Mouse (Mus musculus) intestine, postnatal 0 days (tissue): ENCODE results near the gene Arid5b. TPM values are rescaled to one million over a fixed set of nuclear protein-coding genes. Genes with fewer than 3 reads are reported as not detected.

Source experiments
- ATAC-seq: fragments of 200-750 bp; cut with Nextera tagmentation; 2 replicates; pipeline ENCODE4 v1.8.0; 2017; ENCODE audit warnings: mild to moderate bottlenecking, moderate TSS enrichment, moderate library complexity
- H3K27ac ChIP-seq: fragments of 300-500 bp; sonication (generic); 2 replicates; pipeline ENCODE4 v1.5.1; 2014; ENCODE audit warnings: mild to moderate bottlenecking, low read depth, low read length, moderate library complexity
- H3K27me3 ChIP-seq: fragments of 300-500 bp; sonication (generic); replicated peaks from 2 replicates; pipeline ENCODE4 v1.6.1; 2014; ENCODE audit warnings: low read length, mixed read lengths; ENCODE audit not compliant: control insufficient read depth, insufficient read depth
- H3K36me3 ChIP-seq: fragments of 300-500 bp; sonication (generic); 2 replicates; pipeline ENCODE4 v1.6.1; 2014; ENCODE audit warnings: mild to moderate bottlenecking, moderate library complexity; ENCODE audit not compliant: control insufficient read depth, insufficient read depth
- H3K4me1 ChIP-seq: fragments of 300-500 bp; sonication (generic); replicated peaks from 2 replicates; pipeline ENCODE4 v1.6.1; 2014; ENCODE audit warnings: antibody characterized with exemption, low read length, mixed read lengths; ENCODE audit not compliant: control insufficient read depth, insufficient read depth
- H3K4me2 ChIP-seq: fragments of 300-500 bp; sonication (generic); replicated peaks from 2 replicates; pipeline ENCODE4 v1.6.1; 2014; ENCODE audit warnings: low read depth, mild to moderate bottlenecking, moderate library complexity
- H3K4me3 ChIP-seq: fragments of 300-500 bp; sonication (generic); 2 replicates; pipeline ENCODE4 v1.5.1; 2014; ENCODE audit warnings: low read depth, low read length
- H3K9ac ChIP-seq: fragments of 300-500 bp; sonication (generic); 2 replicates; pipeline ENCODE4 v1.6.1; 2014; ENCODE audit warnings: mild to moderate bottlenecking, low read depth, low read length
- H3K9me3 ChIP-seq: fragments of 300-500 bp; sonication (generic); 2 replicates; pipeline ENCODE4 v1.6.1; 2016; ENCODE audit warnings: mixed run types; ENCODE audit not compliant: control insufficient read depth
- CTCF ChIP-seq: sonication (generic); IDR thresholded peaks from 2 replicates; pipeline ENCODE4 v1.5.1; 2016; ENCODE audit warnings: low read depth, mild to moderate bottlenecking, control low read depth, antibody characterized with exemption, moderate library complexity
- WGBS: fragments of 180-500 bp; shearing (Covaris S2); extraction: QIAGEN DNeasy Blood & Tissue Kit; methylation state at CpG from one replicate; pipeline ENCODE4 v1.1.7; 2014; 5-methylcytosine and 5-hydroxymethylcytosine counted together
- polyA plus RNA-seq: library from polyadenylated mRNA; unstranded; fragments of >200 nt; fragmentation: Nextera tagmentation; extraction: Ambion mirVana; gene quantifications from 2 replicates; pipeline ENCODE4 v1.2.1, GENCODE M21; 2015

Gene Arid5b
- polyA plus RNA-seq, 1 experiment from 2014 or later, result 15.1 TPM

DNA sequence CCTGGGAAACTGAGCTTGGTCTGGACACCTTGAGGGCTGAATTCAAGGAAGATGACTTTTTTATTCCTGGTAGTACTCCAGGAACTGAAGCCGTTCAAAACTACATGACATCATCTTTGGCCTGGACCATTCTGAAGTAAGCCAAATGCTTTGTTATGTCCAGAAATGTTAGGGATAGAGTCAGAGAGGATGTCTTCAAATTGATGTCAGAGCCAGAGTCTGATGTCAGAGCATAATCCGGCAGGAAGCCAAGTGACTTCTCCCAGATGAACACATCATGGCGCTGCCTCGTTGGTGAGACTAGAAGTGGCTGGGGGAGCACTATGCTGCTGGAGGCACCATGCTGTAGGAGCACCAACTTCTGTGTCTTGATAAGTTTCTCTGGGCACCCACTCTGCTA is 156.6 kb downstream of the Arid5b start:
- 81% methylated on average over 4 of the region's 4 CpGs for WGBS
- no peak for TF ChIP-seq CTCF
- H3K27me3 ChIP-seq, result no peaks in the 10 kb centered on the region
- H3K4me3 ChIP-seq, result no peak overlapping the region
- no peak overlapping the region for H3K4me2 ChIP-seq
- peaks cover 40% of the 10 kb centered on the region for H3K36me3 ChIP-seq
- H3K9me3 ChIP-seq, result no peaks in the 10 kb centered on the region
- H3K9ac ChIP-seq, result no peak overlapping the region
- H3K4me1 ChIP-seq, result peaks cover 11% of the 10 kb centered on the region; the same call in 1 of the 2 replicates
- no peak overlapping the region for H3K27ac ChIP-seq
- ATAC-seq, result no peak

DNA sequence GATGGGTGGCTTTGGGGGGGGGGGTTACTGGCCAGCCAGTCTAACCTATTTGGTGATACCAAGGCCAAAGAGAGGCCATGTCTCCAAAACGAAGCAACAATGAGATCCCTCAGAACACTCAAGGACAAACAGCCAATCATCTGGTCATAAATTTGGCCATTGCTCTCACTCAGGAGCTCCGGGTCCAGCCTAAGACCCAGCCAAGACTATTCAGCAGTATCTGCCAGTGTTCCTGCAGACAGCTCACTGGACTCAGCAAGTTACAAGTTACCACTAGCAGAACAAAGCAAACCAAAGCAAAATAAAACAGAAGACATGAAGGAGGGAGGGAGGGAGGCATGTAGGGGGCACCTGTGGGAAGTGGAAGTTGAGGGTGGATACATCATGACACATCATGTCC is 157.3 kb downstream of the Arid5b start:
- peaks cover 8% of the 10 kb centered on the region; the same call in 1 of the 2 replicates for H3K4me1 ChIP-seq
- ATAC-seq, result no peak
- TF ChIP-seq CTCF, result no peak
- no peak overlapping the region for H3K27ac ChIP-seq
- no peaks in the 10 kb centered on the region for H3K9me3 ChIP-seq
- peaks cover 40% of the 10 kb centered on the region for H3K36me3 ChIP-seq
- H3K4me2 ChIP-seq, result no peak overlapping the region
- H3K9ac ChIP-seq, result no peak overlapping the region
- no peaks in the 10 kb centered on the region for H3K27me3 ChIP-seq
- no peak overlapping the region for H3K4me3 ChIP-seq
- 81% methylated on average over 2 of the region's 2 CpGs for WGBS

DNA sequence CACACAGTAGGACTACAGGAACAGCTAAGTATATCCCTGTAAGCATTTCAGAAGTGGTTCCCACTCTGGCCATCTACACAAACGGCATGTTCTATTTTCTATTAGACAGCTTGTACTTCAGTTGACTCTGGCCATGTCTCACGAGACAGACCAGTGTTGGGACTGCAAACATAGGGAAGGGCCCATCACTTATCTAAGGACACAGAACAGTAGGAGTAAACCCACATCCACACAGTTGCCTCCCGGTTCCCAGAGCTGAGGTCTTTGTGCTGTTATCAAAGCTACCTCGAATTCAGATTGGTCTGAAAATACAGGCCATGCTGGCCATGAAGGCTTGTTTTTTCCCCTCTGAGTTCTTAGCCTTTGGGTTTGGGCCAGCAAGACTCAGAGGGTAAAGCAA is 158.5 kb downstream of the Arid5b start:
- no peak overlapping the region for H3K4me2 ChIP-seq
- 0 out of 2 replicates have a peak, but pooled peaks cover 3% of the 10 kb centered on the region for H3K4me1 ChIP-seq
- H3K9ac ChIP-seq, result no peak overlapping the region
- no peak overlapping the region for H3K27ac ChIP-seq
- no peak overlapping the region for H3K4me3 ChIP-seq
- H3K9me3 ChIP-seq, result no peaks in the 10 kb centered on the region
- no peaks in the 10 kb centered on the region for H3K27me3 ChIP-seq
- TF ChIP-seq CTCF, result no peak
- 89% methylated on average over 4 of the region's 4 CpGs for WGBS
- H3K36me3 ChIP-seq, result peaks cover 40% of the 10 kb centered on the region
- no peak for ATAC-seq

DNA sequence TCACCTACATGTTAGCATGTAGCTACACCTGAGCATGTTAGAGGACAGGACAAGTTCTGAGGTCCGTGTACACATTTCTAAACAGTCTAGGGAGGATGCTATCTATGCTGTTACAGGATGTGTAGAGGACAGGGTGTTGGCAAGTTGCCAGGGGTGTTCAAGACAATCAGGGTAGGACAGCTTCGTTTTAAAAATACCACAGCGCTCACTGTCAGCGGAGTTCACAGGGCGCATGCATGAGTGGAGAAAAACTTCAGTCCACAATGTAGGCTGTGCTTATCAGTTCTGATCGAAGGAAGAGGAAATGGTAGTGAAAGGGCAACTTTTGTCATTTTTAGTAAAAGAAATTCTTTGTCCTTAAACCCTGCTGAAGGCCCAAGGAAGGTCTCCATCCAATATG is 159.3 kb downstream of the Arid5b start:
- no peak for ATAC-seq
- H3K27me3 ChIP-seq, result no peaks in the 10 kb centered on the region
- H3K27ac ChIP-seq, result no peak overlapping the region
- no peak overlapping the region for H3K4me3 ChIP-seq
- no peak overlapping the region for H3K9ac ChIP-seq
- no peaks in the 10 kb centered on the region for H3K9me3 ChIP-seq
- no peak for TF ChIP-seq CTCF
- H3K4me2 ChIP-seq, result no peak overlapping the region
- peaks cover 38% of the 10 kb centered on the region for H3K36me3 ChIP-seq
- no peaks in the 10 kb centered on the region for H3K4me1 ChIP-seq
- 62% methylated on average over 6 of the region's 6 CpGs for WGBS

DNA sequence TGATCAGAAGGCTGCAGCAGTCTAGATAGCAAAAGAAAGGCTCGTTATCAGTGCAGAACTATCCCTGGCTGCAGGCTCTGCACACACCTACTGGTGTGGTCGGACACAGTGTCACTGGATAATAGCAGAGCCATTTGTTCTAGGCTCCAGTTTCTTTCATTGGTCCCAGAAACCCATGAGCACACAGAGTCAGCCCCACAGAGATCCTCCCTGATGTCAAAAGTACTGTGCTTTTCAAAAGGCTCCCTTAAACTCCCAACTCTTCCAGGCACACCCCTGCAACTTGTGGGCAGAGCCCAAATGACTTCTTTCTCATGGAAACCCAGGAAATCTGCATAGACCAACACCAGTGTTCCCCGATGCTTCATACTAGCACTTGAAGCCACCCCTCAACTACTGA is 163.6 kb downstream of the Arid5b start:
- TF ChIP-seq CTCF, result no peak
- no peaks in the 10 kb centered on the region for H3K4me1 ChIP-seq
- no peak overlapping the region for H3K9ac ChIP-seq
- no peaks in the 10 kb centered on the region for H3K27me3 ChIP-seq
- peaks cover 28% of the 10 kb centered on the region; the same call in 1 of the 2 replicates for H3K36me3 ChIP-seq
- 93% methylated on average over 3 of the region's 3 CpGs for WGBS
- H3K27ac ChIP-seq, result no peak overlapping the region
- no peaks in the 10 kb centered on the region for H3K9me3 ChIP-seq
- no peak overlapping the region for H3K4me2 ChIP-seq
- no peak overlapping the region for H3K4me3 ChIP-seq
- no peak for ATAC-seq

DNA sequence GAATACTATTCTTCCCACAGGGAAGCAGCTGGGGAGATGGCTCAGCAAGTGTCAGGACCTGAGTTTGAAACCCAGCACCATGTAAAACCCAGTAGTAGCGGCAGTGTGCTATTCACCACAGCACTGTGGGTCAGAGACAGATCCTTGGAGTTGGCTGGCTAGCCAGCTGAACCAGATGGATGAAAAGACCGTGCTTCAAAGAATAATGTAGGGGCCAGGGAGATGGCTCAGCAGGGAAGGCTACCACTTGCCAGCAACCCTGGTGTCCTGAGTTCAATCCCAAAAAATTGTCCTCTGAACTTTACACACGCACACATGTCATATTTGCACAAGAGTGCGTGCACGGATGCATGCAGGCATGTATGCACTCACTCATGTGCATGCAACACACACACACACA is 164.9 kb downstream of the Arid5b start:
- Histone ChIP-seq H3K4me1 (no peaks in the 10 kb centered on the region), H3K27me3 (no peaks in the 10 kb centered on the region), H3K9ac (no peak overlapping the region), H3K36me3 (peaks cover 34% of the 10 kb centered on the region; the same call in 1 of the 2 replicates), H3K4me2 (no peak overlapping the region), H3K27ac (no peak overlapping the region), H3K4me3 (no peak overlapping the region), H3K9me3 (no peaks in the 10 kb centered on the region)
- 92% methylated on average over 5 of the region's 5 CpGs for WGBS
- TF ChIP-seq CTCF, result no peak
- no peak for ATAC-seq

DNA sequence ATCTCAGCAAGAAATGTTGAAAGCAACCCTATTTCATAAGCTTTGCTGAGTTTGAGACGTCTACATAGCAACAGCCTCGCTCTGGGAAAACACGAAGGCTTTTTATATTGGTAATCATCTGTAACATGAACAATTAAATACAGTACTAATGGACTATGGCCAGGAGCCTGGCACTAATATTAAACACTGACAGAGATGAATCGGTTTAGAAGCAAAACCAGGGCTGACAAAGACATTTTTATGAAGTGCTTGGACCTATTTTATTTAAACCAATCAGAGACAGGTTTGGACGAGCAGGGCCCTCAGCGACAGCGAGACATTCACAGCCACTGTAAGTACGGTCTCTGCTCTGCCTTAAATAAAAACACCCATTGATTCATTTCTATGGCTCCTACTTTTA is 165.6 kb downstream of the Arid5b start:
- Histone ChIP-seq H3K9me3 (no peaks in the 10 kb centered on the region), H3K4me1 (no peaks in the 10 kb centered on the region), H3K27ac (no peak overlapping the region), H3K4me2 (no peak overlapping the region), H3K9ac (no peak overlapping the region), H3K27me3 (no peaks in the 10 kb centered on the region), H3K4me3 (no peak overlapping the region), H3K36me3 (peaks cover 32% of the 10 kb centered on the region; the same call in 1 of the 2 replicates)
- no peak for TF ChIP-seq CTCF
- ATAC-seq, result no peak
- 77% methylated on average over 8 of the region's 8 CpGs for WGBS
